Mouse (Mus musculus) megakaryocyte, adult 5-6 weeks (primary cell): Measurements from ENCODE around the gene Cpsf4l. TPM values are rescaled to one million over a fixed set of nuclear protein-coding genes. Genes with fewer than 3 reads are reported as not detected.

Experiments
- total RNA-seq, 2 experiments: library from RNA; stranded (forward) in 1 of 2; stranded (reverse) in 1 of 2; fragments of 153-499, 151-499 nt in 1 of 2; fragments of 221-1000, 200-1000 nt in 1 of 2; gene quantifications; 2 replicates each; pipeline versions ENCODE4 v1.2.3 to v1.2.4; 2015 to 2017

The Cpsf4l gene
- total RNA-seq, 2 experiments from 2014 or later: not detected

Other genes starting within 250 kb of the Cpsf4l start
- gene Sstr2, start 90.7 kb downstream of the Cpsf4l start, total RNA-seq (2015): 0.18 TPM in 1 of 2 replicates, not detected in the other
- not detected in 2 replicates for gene Sstr2, start 90.7 kb downstream of the Cpsf4l start, total RNA-seq (2017)
- 25.0 and 31.2 TPM in 2 replicates for gene Cog1, start 60.8 kb downstream of the Cpsf4l start, total RNA-seq (2015)
- gene Cog1, start 60.8 kb downstream of the Cpsf4l start, total RNA-seq (2017): 15.3 and 22.4 TPM in 2 replicates
- gene Slc39a11, start 59.9 kb downstream of the Cpsf4l start, total RNA-seq (2015): 11.2 and 13.1 TPM in 2 replicates
- 11.3 and 11.4 TPM in 2 replicates for gene Slc39a11, start 59.9 kb downstream of the Cpsf4l start, total RNA-seq (2017)
- gene Fam104a, start 25.9 kb downstream of the Cpsf4l start, total RNA-seq (2015): 15.5 and 16.1 TPM in 2 replicates
- 11.2 and 19.6 TPM in 2 replicates for gene Fam104a, start 25.9 kb downstream of the Cpsf4l start, total RNA-seq (2017)
- 3.2 and 5.4 TPM in 2 replicates for gene D11Wsu47e, start 25.6 kb downstream of the Cpsf4l start, total RNA-seq (2015)
- gene D11Wsu47e, start 25.6 kb downstream of the Cpsf4l start, total RNA-seq (2017): 10.3 and 13.1 TPM in 2 replicates
- 14.0 and 20.1 TPM in 2 replicates for gene Cdc42ep4, start 41.9 kb upstream of the Cpsf4l start, total RNA-seq (2015)
- 26.9 and 27.8 TPM in 2 replicates for gene Cdc42ep4, start 41.9 kb upstream of the Cpsf4l start, total RNA-seq (2017)